Mouse (Mus musculus): Measurements from ENCODE around the gene Gfm1. TPM values are rescaled to one million over a fixed set of nuclear protein-coding genes. Genes with fewer than 3 reads are reported as not detected.
A peak's percentile ranks its signal among the peaks of the same experiment; 100 is the strongest.

The Gfm1 gene
- total RNA-seq (2021), result 10 to 100 TPM; 50.8 to 51.2 TPM

DNA sequence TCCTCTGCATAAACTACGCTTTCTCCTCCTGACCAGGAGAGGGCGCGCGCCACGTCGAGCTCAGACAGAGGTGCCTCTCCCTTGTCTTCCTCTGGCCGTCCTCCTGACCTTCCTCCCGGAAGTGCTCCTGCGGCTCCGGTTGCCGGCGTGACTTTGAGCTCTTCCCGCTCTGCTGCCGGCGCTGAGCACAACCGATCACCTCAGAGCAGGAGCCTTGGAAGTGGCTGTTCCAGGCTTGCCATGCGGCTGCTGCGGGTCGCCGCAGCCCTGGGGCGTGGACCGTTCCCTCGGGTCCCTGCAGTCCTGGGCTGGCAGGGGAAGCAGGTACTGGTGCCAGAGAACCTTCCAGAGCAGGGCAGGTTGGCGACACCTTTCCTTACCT lies at the start of gene Gfm1:
Gene Gfm1 (plus strand): TSS at position 98 of the 382 bp plus-strand sequence.
- DNase-seq (ENCODE audit: low spot score in 2 of 2), result peak; percentile 89 to 94
- intact Hi-C loops (cut with DNase I), result loop anchor here (2.0 to 10.0 kb wide), 2 partner anchors 77 to 135 kb away; no protein-coding TSS in a partner anchor

DNA sequence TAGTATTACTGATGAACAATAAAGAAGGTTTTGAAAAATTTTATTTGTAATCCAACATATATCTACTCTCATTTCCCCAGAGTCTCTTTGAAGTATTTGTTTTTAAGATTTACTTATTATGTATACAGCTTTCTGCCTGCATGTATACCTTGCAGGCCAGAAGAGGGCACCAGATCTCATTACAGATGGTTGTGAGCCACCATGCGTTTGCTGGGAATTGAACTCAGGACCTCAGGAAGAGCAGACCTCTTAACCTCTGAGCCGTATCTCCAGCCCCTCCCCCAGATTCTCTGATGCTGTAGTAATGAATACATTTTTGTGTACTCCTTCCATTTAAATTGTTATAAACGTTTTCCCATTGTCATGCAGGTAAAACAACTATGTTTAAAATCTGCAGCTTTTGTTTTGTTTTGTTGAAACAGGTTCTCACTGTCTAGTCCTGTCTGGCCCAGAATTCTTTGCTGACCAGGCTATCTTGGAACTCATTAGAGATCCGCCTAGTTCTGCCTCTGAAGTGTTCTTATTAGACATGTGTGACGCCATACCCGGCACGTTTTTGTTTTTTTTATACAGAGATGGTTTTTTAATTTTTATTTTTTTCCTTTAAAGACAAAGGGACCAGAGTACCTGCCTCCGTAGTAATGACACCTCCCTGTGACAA lies 428 bp upstream of the Gfm1 start:
- no peak for DNase-seq (ENCODE audit: low spot score in 2 of 2)
- intact Hi-C loops (cut with DNase I), result loop anchor here (2.0 kb wide), 1 partner anchor 77 kb away; no protein-coding TSS in a partner anchor

DNA sequence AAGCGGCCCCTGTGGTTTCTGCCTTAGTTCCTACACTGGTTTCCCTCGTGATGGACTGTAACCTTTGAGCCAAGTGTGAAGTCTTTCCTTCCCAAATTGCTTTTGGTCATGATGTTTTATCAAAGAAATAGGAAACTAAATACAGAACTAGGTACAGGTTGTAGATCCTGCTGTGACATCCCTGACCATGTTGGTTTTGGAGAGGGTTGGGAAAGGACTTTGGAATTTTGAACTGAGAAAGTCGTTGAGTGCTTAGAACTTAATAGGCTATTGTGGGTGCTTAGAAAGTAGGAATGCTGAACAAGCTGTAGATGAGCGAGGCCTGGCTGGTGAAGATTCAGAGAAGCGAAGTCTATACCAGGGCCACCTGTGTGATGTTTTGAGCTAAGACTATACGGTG lies 4.1 kb downstream of the Gfm1 start:
- DNase-seq (ENCODE audit: low spot score in 2 of 2), result no peak
- intact Hi-C loops (cut with DNase I), result loop anchor here (10.0 kb wide), 1 partner anchor 131 kb away; no protein-coding TSS in a partner anchor

GRCm38 (mm10) chr3:67447143-67447542 lies 17.2 kb downstream of the Gfm1 start:
- DNase-seq (ENCODE audit: low spot score in 2 of 2), result no peak
- intact Hi-C loops (cut with DNase I), result no loop called here

GRCm38 (mm10) chr3:67449660-67450059 lies 19.8 kb downstream of the Gfm1 start:
- intact Hi-C loops (cut with DNase I), result no loop called here
- DNase-seq (ENCODE audit: low spot score in 2 of 2), result peak in 1 of 2 experiments; percentile 32

- DNase-seq (ENCODE audit: low spot score in 2 of 2), result no peak
- intact Hi-C loops (cut with DNase I), result no loop called here
Measured at GRCm38 (mm10) chr3:67450601-67451210, 20.8 kb downstream of the Gfm1 start.

- DNase-seq (ENCODE audit: low spot score in 2 of 2), result no peak
- intact Hi-C loops (cut with DNase I), result no loop called here
Measured at GRCm38 (mm10) chr3:67459881-67460280, 30.0 kb downstream of the Gfm1 start.

DNA sequence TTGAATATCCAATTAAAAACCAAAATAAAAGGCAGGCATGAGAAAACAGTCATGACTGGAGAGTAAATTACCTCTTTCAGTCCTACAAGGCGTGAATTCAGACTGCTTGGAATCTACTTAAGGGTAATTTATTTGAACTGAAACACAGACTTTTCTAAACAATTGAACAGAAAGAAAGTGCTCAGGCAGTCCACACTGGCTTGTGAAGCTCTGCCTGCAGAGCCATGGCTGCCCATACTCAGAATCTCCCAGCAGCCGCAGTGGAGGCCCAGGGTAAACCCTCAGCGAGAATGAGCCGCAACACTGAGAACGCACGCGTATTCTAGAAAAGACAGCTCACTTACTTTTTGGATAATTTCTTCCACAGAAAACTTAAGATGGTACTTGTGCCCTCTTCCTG lies 32.1 kb downstream of the Gfm1 start:
- no peak for DNase-seq (ENCODE audit: low spot score in 2 of 2)
- intact Hi-C loops (cut with DNase I), result no loop called here

DNA sequence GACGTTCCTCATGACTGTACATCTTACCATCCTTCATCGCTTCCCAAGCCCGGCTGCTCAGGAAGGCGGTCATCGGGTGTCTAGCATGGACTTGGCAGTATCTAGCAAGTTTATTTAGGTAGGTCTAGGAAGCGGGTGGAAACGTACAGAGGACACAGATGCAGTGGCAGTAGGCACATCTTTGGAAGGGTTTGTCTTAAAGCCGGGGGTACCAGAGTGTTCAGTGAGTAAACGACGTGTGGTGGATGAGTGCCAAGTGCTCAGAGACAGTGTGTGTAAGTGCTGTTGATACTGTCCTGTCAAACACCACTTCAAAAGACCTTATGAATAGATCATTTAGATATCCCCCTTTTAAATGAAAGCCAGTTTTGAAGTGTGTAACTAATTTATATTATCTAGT lies 32.7 kb downstream of the Gfm1 start:
- DNase-seq (ENCODE audit: low spot score in 2 of 2), result no peak
- intact Hi-C loops (cut with DNase I), result no loop called here

- no peak for DNase-seq (ENCODE audit: low spot score in 2 of 2)
- intact Hi-C loops (cut with DNase I), result no loop called here
Measured at GRCm38 (mm10) chr3:67463001-67463400, 33.1 kb downstream of the Gfm1 start.

DNA sequence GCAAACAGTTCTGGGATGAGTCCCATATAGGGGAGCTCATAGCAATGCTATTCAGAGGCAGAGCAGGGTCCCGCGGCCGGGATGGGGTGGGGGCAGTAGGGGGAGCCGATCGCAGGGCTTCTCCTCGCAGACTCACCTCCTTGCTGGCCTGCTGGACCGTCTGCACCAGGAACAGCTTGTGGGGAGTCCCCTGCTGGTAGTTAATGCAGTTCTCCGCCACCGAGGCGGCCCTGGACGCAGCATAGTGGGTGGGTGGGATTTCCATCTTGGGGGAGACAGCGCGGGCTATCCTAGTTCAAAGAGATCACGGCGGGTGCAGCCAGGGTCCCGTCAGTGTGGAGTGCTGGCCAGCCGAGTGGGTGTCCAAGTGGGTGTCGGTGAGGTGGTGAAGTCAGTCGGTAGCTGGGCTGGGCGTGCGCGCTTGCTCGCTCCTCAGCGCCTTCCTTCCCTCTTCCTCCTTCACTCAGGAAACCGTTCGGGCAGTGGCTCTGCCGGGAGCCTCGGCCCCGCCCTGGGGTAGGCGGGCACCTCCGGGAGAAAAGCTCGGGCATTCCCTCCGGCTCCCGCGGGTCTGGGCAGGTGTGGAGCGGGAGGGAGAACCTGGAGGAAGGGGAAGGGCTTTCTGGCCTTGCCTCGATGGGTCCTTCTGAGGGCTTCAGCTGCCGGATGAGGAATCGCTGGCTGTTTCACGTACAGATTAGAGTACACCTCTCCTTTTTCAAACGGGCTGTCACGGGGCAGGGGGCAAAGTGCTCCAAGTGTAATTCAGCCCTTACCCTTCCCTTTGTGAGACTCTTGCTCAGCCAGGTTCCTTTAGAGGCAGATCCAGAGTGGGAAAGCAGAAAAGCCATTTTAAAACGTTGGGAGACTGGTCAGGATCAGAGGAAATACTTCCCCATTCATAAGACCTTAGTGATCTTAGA lies 33.8 kb downstream of the Gfm1 start, which contains the start of gene Lxn:
Gene Lxn (minus strand): TSS at position 477 of the 923 bp plus-strand sequence.
- DNase-seq (ENCODE audit: low spot score in 2 of 2), result peak; percentile 71 to 77
- intact Hi-C loops (cut with DNase I), result no loop called here

- no peak for DNase-seq (ENCODE audit: low spot score in 2 of 2)
- intact Hi-C loops (cut with DNase I), result no loop called here
Measured at GRCm38 (mm10) chr3:67466576-67466975, 36.7 kb downstream of the Gfm1 start.

DNA sequence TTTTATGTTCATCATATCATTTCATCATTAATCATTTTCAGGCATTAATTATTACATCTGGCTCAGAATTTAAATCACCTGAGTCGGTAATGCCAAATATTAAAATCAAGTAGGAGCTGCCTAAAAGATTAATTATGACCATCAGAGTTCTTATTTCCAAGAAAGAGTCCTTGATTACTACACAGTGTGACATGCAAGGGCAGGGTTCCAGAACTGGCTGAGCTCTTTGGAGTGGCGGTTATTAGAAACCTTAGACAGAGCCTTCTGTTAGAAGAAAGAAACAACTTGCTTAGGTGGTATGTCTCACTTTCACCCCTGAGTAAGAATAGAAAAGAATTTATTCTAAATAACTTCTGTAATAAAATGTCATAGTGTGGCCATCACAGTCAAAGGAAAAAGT lies 37.4 kb downstream of the Gfm1 start:
- intact Hi-C loops (cut with DNase I), result no loop called here
- DNase-seq (ENCODE audit: low spot score in 2 of 2), result no peak

DNA sequence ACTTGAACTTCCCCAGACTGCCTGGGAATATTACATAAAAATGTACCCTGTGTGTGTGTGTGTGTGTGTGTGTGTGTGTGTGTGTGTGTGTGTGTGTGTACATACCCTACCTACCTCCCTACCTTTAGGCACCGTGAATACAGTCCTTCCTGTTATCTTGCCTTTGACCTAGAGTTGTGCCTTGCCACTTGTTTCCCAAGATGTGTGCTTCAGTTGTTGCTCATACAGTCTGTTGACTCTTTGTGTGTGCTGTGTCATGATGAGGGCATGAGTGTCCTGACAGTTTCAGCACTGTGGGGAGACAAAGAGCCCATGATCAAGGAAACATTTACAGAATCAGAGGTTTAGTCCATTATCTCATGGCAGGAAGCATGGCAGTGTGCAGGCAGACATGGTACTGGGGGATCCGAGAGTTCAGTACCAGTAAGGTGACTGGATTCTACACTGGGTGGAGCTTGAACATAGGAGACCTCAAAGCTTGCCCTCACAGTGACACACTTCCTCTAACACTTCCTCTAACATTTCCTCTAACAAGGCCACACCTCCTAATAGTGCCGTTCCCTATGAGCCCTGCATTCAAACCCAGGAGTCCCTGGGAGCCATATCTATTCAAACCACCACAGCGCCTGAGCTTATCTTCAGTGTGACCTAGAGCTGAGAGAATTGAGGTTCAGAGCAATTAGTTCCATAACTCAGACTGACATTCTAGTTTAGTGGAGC lies 41.7 kb downstream of the Gfm1 start:
- intact Hi-C loops (cut with DNase I), result no loop called here
- DNase-seq (ENCODE audit: low spot score in 2 of 2), result no peak

DNA sequence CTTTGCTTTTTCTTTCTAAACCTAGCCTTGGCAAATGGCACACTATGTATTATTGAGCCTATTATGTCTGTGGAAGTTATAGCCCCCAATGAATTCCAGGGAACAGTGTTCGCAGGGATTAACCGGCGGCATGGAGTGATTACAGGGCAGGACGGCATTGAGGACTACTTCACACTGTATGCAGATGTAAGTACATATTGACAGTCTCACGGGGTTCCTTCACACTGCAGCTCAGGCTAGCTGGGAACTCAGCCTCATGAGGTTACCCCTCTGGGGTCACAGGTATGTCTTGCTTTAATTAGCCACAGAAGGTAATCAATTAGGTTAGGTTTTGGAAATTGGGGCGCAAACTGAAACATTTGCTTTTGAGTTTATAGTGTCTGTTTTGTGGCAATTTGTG lies 43.5 kb downstream of the Gfm1 start:
- intact Hi-C loops (cut with DNase I), result no loop called here
- DNase-seq (ENCODE audit: low spot score in 2 of 2), result no peak

DNA sequence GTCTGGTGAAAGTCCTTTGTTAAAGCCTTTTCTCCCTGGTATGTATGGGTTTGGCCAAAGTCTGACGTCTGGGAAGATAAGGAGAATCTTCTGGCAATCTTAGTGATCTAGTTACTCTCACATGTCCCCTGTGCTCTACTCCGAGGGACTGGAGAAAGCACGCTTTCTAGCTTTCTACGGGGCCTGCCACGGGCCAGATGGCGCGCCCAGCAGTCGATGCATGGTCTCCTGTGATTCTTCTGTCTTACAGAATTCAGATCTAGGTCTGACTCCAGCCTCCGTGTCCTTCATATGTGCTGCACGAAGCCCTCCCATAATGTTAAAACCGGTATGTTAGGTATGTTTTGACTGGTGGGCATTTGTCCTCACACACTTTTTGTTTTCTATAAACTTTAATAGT lies 49.9 kb downstream of the Gfm1 start:
- intact Hi-C loops (cut with DNase I), result no loop called here
- no peak for DNase-seq (ENCODE audit: low spot score in 2 of 2)

DNA sequence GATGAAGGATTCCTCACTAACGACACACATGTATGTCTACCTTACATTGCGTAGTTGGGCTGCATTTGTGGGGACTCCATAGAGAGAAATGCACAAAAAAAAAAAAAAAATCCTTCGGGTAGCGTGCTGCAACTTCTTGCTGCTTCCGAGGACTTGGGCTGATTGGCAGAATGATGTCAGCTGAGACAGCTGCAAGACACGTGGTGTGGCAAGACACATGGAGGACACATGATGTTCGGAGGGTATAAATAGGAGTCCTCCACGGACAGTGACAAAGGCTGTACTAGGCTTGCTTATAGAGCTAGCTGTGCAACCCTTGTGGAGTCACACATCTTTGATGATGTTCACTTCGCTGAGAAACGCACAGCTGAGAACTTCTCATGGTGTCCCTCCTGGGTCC lies 52.5 kb downstream of the Gfm1 start:
- intact Hi-C loops (cut with DNase I), result no loop called here
- DNase-seq (ENCODE audit: low spot score in 2 of 2), result no peak

DNA sequence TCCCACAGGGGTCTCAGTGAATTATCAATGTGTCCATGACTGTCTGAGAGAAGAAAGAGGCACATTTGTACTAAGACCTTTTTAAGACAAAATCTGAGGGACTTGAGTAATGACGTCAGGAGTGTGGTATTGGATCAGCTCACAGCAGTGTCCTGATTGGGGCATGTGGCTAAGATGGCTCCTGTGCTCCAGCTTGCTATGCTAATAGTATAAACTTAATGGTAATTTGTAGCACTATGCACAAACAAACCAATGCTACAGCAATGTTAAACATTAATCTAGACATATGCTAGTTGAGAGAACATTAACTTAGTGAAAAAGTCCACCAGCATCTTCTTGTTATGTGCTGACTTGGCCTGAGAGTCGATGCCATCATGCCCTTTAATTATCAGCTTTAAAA lies 55.3 kb downstream of the Gfm1 start:
- intact Hi-C loops (cut with DNase I), result no loop called here

GRCm38 (mm10) chr3:67490156-67490555 lies 60.3 kb downstream of the Gfm1 start:
- DNase-seq (ENCODE audit: low spot score in 2 of 2), result no peak
- intact Hi-C loops (cut with DNase I), result no loop called here

More for the DNA sequence above, 55.3 kb downstream of the Gfm1 start:
- DNase-seq (ENCODE audit: low spot score in 2 of 2), result no peak

All from left cerebral cortex, postnatal 25 days (tissue).